Mouse (Mus musculus) naive thymus-derived CD4-positive, alpha-beta T cell, adult 2 months (primary cell): ENCODE data around the gene Hoxb1.

Source experiments
- DNase-seq: peaks from one replicate; pipeline ENCODE4 v3.0.0-alpha.2; 2011; ENCODE audit warnings: low read depth

Hoxb1 gene

GRCm38 (mm10) chr11:96365441-96366091, at the start of gene Hoxb1:
TSS of gene Hoxb1 (plus strand) at chr11:96365752.
- DNase-seq = no peak

- no peak for DNase-seq
These were observed 48.6 kb upstream of the Hoxb1 start for GRCm38 (mm10) chr11:96316696-96317607.

GRCm38 (mm10) chr11:96317608-96318367, 47.8 kb upstream of the Hoxb1 start, which contains the start of gene Hoxb4:
TSS of gene Hoxb4 (plus strand) at chr11:96318267.
- DNase-seq = no peak

DNA sequence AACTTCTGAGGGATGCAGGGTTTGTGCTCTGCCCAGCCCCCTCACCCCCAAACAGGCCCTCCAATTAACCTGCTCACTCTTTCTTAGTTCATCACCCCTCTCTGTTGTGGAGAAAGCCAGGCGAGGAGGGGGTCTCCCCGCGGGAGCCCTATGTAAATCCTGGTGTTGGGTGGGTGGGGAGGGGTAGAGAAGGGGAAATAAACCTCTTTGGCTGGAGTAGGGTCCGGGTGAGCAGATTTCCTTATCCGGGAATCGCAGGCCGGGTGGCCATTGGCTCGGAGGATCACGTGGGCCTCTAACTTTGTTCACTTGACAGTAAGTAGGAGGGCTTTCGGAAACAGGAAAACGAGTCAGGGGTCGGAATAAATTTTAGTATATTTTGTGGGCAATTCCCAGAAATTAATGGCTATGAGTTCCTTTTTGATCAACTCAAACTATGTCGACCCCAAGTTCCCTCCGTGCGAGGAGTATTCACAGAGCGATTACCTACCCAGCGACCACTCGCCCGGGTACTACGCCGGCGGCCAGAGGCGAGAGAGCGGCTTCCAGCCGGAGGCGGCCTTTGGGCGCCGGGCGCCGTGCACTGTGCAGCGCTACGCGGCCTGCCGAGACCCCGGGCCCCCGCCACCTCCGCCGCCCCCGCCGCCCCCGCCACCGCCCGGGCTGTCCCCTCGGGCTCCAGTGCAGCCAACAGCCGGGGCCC, 47.0 kb upstream of the Hoxb1 start:
- DNase-seq = peak; percentile 69

DNA sequence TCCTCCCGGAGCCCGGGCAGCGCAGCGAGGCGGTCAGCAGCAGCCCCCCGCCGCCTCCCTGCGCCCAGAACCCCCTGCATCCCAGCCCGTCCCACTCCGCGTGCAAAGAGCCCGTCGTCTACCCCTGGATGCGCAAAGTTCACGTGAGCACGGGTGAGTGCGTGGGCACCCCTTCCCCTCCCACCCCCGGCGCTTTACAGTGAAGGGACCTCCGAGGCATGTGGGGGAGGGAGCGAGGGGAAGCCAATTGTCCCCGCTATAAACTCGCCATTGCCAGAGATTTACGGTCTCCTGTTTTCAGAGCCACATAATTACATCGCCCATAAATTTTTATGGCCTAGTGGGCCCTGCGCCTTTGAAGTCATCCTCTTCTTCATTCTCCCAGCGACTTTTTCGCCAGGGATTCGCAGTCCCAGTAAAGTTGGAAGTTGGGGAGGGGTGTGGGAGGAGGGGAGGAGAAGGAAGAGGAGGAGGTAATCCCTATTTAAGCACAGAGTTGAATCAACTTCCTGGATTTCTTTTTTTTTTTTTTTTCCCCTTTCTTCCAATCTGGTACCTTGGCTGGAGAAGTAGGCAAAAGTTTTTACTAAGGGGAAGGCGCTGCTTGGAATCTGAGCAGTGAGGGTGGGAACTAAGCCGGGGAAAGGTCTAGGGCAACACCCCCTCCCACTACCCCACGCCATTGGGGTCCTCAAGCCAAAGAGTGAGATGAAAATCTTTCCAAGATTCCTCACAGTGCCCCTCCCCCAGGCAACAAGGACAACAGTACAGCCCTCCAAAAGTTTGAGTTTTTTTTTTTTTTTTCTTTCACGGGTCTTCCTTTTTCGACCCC, 46.3 kb upstream of the Hoxb1 start:
- DNase-seq = no peak

- DNase-seq = no peak
These were observed 45.6 kb upstream of the Hoxb1 start for GRCm38 (mm10) chr11:96319910-96320309.

DNA sequence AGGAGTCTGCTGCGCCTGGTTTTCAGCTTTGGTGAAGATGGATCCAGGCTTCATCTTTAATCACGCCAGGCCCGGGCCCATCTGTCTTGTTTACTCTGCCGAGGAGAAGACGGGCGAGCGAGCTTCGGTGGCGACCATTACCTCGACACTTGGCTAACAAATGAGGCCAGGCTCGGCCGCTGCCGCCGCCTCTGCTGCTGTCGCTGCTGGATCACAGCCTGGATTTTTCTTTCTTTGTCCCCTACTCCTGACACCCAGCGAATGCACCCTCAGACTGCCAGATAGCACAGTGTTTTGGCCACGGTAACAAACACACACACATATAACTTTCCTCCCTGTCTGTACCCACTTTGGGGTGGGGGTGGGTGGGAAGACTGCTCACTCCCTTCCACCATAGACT, 44.9 kb upstream of the Hoxb1 start:
- no peak for DNase-seq

DNA sequence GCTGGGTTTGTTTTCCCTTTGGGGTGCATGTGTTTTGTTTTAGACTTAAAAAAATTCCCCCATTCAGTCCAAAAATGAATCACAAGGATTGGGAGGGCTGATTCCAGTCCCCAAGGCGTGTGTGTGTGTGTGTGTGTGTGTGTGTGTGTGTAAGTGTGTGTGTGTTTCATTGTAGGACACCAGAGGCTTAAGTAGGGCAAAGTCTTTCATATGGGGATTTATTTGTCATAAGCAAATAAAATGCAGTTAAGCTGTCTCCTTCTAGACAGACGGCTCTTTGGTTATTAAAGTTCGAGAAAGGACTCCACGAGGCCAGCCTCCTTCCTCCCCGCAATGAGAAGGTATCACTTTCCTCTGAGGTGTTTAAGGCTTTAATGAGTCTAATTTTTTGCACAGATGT, 43.7 kb upstream of the Hoxb1 start:
- no peak for DNase-seq

DNA sequence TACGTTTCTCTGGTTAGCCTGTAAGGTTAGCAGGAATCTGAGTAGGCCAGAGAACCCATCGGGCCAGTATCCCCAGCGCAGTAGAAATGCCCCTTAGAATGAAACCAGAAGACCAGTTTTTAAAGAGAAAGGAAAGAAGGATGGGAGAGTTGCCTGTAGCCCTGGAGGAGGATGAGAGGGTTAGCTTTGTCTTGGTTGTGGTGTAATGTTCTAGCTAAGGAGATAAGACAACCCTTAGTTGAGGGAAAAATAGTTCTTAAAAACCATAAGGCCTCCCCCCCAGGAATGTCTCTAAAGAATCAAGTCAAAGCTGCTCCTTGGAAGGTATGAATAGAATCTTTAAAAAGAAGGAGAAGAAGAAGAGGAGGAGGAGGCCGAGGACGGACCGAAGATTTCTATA, 42.8 kb upstream of the Hoxb1 start:
- no peak for DNase-seq

DNA sequence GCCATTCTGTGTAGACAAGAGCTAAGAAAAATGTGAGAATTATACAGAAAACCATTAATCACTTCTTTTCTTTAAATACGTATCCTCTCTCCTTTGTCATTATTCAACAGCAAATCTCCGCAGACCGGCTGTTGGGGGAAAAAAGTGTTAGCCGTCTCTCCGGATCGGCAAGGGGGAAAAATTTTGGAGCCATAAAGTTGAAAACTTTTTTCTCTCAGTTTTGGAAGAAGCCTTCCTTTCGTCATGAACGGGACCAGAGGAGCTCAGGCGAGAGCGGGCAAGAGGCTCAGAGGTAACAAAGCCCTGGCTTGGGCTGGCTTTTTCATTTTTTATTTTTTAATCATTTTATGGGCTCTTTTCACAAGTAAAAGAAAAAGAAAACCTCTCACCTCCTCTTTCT, 42.4 kb upstream of the Hoxb1 start, which contains the start of gene Hoxb3:
Gene Hoxb3, plus strand, starts transcription at position 173 of the 400 bp plus-strand sequence.
- DNase-seq = no peak

- DNase-seq = no peak
These were observed 41.4 kb upstream of the Hoxb1 start for GRCm38 (mm10) chr11:96324125-96324524.

- no peak for DNase-seq
These were observed 40.6 kb upstream of the Hoxb1 start for GRCm38 (mm10) chr11:96324965-96325364.

DNA sequence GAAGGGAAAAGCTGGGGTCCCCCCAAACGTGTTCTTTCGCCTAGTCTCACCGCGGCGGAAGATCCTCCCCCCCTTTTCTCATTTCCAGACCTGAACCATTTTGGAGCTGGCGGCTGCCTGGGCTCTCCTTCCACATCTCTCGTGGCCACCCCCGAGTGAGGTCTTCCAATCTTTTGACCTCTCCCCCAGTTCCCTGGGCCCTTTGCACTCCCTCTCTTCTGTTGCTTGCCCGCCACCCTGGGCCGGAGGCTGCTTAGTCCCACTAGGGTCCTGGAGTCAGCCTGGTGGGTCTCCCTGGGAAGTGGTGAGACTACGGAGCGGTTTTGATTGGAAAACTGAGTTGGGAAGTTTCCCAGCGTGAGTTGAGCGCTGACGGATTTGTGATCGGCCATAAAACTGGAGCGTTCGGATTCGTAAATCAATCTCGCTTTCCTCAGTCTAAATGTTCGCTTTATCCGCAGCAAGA, 39.8 kb upstream of the Hoxb1 start:
- no peak for DNase-seq

DNA sequence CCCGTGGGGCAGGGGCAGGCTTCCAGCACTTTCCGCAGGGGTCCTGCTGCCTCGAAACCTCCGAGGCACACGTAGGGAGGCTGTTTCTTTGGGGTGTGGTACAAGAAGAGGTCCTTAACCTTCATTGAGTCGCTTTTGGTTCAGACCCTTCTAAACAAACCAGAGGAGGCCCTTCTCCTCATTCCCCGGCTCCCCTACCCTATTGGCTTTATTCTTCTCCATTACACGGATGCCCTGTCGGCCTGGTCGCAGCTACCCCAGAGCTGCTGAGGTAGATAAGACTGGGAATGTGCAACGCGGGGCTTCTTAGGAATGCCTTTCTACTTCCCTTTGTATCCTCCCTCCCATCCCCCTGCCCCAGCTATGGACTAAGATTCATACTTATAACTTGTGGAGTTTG, 38.8 kb upstream of the Hoxb1 start:
- DNase-seq = no peak

GRCm38 (mm10) chr11:96327122-96327521, 38.4 kb upstream of the Hoxb1 start:
- no peak for DNase-seq

- DNase-seq = no peak
These were observed 37.8 kb upstream of the Hoxb1 start for GRCm38 (mm10) chr11:96327750-96328149.

DNA sequence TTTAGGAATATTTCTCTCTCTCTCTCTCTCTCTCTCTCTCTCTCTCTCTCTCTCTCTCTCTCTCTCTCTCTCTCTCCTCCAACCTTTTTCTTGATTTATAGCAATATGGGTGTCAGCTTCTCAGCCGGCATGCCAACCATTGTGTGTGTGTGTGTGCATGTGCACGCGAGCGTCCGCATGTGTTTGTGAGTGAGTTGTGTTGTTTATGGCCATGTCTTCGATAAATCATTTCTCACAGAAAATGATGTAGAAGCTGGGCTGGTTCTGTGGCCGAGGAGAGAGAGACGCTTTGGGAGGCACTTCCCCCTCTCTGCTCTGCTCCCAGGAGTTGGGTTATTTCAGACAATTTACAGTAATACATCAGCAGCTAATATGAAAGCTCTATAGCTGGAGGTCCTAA, 36.9 kb upstream of the Hoxb1 start:
- no peak for DNase-seq

GRCm38 (mm10) chr11:96332105-96332504, 33.4 kb upstream of the Hoxb1 start:
- no peak for DNase-seq

DNA sequence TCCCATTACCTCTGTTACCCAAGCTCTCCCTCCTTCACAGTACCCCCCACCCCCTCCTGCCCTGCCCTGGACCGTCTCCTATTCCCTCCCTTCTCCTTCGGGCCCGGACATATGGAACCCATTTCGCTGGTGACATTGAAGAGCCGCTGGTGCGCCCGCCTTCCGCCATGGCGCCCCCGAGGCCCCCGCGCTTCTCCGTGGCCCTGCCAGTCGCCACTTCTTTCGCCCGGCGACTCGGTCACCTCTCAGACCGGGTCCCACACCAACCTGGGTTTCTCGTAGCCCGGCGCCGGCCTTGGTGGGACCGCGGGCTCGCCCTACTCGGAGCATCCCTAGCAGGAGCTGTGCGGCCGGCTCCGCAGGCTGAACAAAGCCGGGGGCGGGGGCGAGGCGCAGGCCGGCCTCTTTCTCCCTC, 32.9 kb upstream of the Hoxb1 start:
- no peak for DNase-seq

DNA sequence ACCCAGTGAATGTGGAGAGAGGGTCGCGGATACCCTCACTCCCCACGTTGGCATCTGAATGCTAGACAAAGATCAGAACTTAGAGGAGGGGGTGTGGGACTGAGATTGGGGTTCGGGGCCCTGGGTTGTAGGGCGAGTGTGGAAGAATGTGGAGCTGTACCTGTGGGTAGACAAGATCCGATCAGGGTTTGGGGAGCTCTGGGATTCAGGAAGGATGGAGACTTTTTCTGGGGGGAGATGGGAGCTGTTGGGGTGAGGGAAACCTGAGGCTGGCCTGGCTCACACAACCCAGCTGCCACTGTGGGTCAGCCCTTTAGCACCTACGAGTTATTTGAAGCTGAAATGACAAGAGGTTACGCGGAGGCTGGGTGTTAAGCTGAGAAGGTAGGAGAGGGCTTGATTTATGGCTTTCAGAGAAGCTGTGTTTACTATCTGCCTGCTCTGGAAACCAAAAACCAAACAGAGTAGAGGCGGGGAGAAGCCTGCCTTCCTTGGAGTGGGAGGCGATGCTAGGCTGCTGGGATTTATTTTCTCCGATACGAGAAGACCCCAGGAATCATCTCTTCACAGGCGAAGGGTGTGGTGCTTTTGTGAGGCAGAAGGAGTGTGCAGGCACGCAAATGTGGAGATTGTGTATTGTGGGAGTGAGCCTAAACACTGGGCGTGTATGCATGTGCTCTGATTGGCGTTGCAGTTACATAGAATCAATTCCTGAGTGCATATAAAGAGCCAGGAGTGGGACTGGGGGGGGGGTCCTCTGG, 32.1 kb upstream of the Hoxb1 start:
- DNase-seq = no peak
